Mouse (Mus musculus) E14TG2a.4 (cell line): ENCODE measurements at regions not wholly inside any gene's neighbourhood (a gene's known extent, or its start where the extent isn't known, plus 50 kb on each side); places are given as distances from the start of the nearest gene placed in this dataset.

Experiments used
- CTCF ChIP-seq: conservative IDR thresholded peaks from 2 replicates; pipeline ENCODE4 v1.5.1; 2014; ENCODE audit warnings: low read length
- POU5F1 ChIP-seq: IDR thresholded peaks from 2 replicates; pipeline ENCODE4 v1.6.1; 2014; ENCODE audit warnings: low read length, borderline replicate concordance

- TF ChIP-seq CTCF, result no peak
- no peak for TF ChIP-seq POU5F1
Observed at GRCm38 (mm10) chr13:111894804-111895478, 86.1 kb upstream of the Map3k1 start.
